Mouse (Mus musculus) liver, postnatal 0 days (tissue): ENCODE measurements around the gene Shroom3. TPM values are rescaled to one million over a fixed set of nuclear protein-coding genes. Genes with fewer than 3 reads are reported as not detected.

Experiments used
- ATAC-seq: fragments of 200-750 bp; cut with Nextera tagmentation; 2 replicates; pipeline ENCODE4 v1.8.0; 2017; ENCODE audit warnings: mild to moderate bottlenecking, moderate library complexity
- DNase-seq: peaks from one replicate; pipeline ENCODE4 v3.0.0-alpha.2; 2016
- H3K27ac ChIP-seq: fragments of 300-500 bp; sonication (generic); 2 replicates; pipeline ENCODE4 v1.5.1; 2014; ENCODE audit warnings: antibody characterized with exemption, moderate library complexity, mild to moderate bottlenecking, low read depth
- H3K27me3 ChIP-seq: fragments of 300-500 bp; sonication (generic); 2 replicates; pipeline ENCODE4 v1.6.1; 2014; ENCODE audit warnings: low read length, control low read depth, mixed read lengths; ENCODE audit not compliant: insufficient read depth
- H3K36me3 ChIP-seq: fragments of 300-500 bp; sonication (generic); replicated peaks from 2 replicates; pipeline ENCODE4 v1.6.1; 2014; ENCODE audit warnings: mild to moderate bottlenecking, control low read depth, low read length, moderate library complexity, mixed read lengths; ENCODE audit not compliant: insufficient read depth
- H3K4me1 ChIP-seq: fragments of 300-500 bp; sonication (generic); 2 replicates; pipeline ENCODE4 v1.6.1; 2014; ENCODE audit warnings: antibody characterized with exemption, mild to moderate bottlenecking, control low read depth; ENCODE audit not compliant: insufficient read depth
- H3K4me2 ChIP-seq: fragments of 300-500 bp; sonication (generic); 2 replicates; pipeline ENCODE4 v1.6.1; 2014; ENCODE audit warnings: low read depth, mild to moderate bottlenecking, low read length, moderate library complexity, mixed read lengths
- H3K4me3 ChIP-seq: fragments of 300-500 bp; sonication (generic); 2 replicates; pipeline ENCODE4 v1.5.1; 2014; ENCODE audit warnings: low read depth, low read length
- H3K9ac ChIP-seq: fragments of 300-500 bp; sonication (generic); replicated peaks from 2 replicates; pipeline ENCODE4 v1.6.1; 2014; ENCODE audit warnings: mild to moderate bottlenecking, moderate library complexity
- H3K9me3 ChIP-seq: fragments of 300-500 bp; sonication (generic); 2 replicates; pipeline ENCODE4 v1.6.1; 2016; ENCODE audit warnings: mild to moderate bottlenecking, control low read depth, low read length, mixed read lengths
- CTCF ChIP-seq: sonication (generic); IDR thresholded peaks from 2 replicates; pipeline ENCODE4 v1.5.1; 2016; ENCODE audit warnings: antibody characterized with exemption, low read depth
- EP300 ChIP-seq: IDR thresholded peaks from 2 replicates; pipeline ENCODE4 v1.6.1; 2016; ENCODE audit warnings: antibody characterized with exemption, low read depth, mild to moderate bottlenecking
- WGBS: fragments of 180-500 bp; shearing (Covaris S2); extraction: QIAGEN DNeasy Blood & Tissue Kit; methylation state at CpG from one replicate; pipeline ENCODE4 v1.1.7; 2014; ENCODE audit not compliant: insufficient replicate concordance; 5-methylcytosine and 5-hydroxymethylcytosine counted together
- polyA plus RNA-seq: library from polyadenylated mRNA; unstranded; fragments of >200 nt; fragmentation: Nextera tagmentation; extraction: Ambion mirVana; gene quantifications from 2 replicates; pipeline ENCODE4 v1.2.1, GENCODE M21; 2015

Gene Shroom3
- polyA plus RNA-seq, 1 experiment from 2014 or later, result 0.96 TPM

GRCm38 (mm10) chr5:92808503-92809415 lies 125.5 kb downstream of the Shroom3 start:
- WGBS, result 12% methylated on average over 28 of the region's 28 CpGs
- DNase-seq (peak; percentile 53), ATAC-seq (peak; percentile 90)
- no peaks in the 10 kb centered on the region for H3K36me3 ChIP-seq
- H3K27me3 ChIP-seq, result no peaks in the 10 kb centered on the region
- no peaks in the 10 kb centered on the region for H3K9me3 ChIP-seq
- TF ChIP-seq CTCF, result no peak
- no peak for TF ChIP-seq EP300
- no peak overlapping the region for H3K27ac ChIP-seq
- no peak overlapping the region for H3K9ac ChIP-seq
- H3K4me1 ChIP-seq, result no peaks in the 10 kb centered on the region
- H3K4me3 ChIP-seq, result peak overlapping the region; percentile 5; the same call in 1 of the 2 replicates
- peak overlapping the region; percentile 62 for H3K4me2 ChIP-seq

GRCm38 (mm10) chr5:92809416-92809750 lies 126.1 kb downstream of the Shroom3 start:
- Histone ChIP-seq H3K9me3 (no peaks in the 10 kb centered on the region), H3K36me3 (no peaks in the 10 kb centered on the region), H3K4me3 (no peak overlapping the region), H3K4me2 (peak overlapping the region; percentile 62), H3K27me3 (no peaks in the 10 kb centered on the region), H3K4me1 (no peaks in the 10 kb centered on the region), H3K9ac (no peak overlapping the region), H3K27ac (no peak overlapping the region)
- DNase-seq, result no peak
- no peak for TF ChIP-seq CTCF
- no peak for TF ChIP-seq EP300
- 38% methylated on average over 13 of the region's 13 CpGs for WGBS
- ATAC-seq, result no peak

GRCm38 (mm10) chr5:92810922-92811533 lies 127.8 kb downstream of the Shroom3 start:
- no peaks in the 10 kb centered on the region for H3K27me3 ChIP-seq
- no peak overlapping the region for H3K4me2 ChIP-seq
- no peaks in the 10 kb centered on the region for H3K9me3 ChIP-seq
- WGBS, result 20% methylated on average over 9 of the region's 9 CpGs
- no peak overlapping the region for H3K9ac ChIP-seq
- no peaks in the 10 kb centered on the region for H3K36me3 ChIP-seq
- TF ChIP-seq CTCF (no peak), EP300 (no peak)
- ATAC-seq, result no peak
- H3K4me1 ChIP-seq, result no peaks in the 10 kb centered on the region
- H3K4me3 ChIP-seq, result no peak overlapping the region
- H3K27ac ChIP-seq, result no peak overlapping the region
- DNase-seq, result no peak

GRCm38 (mm10) chr5:92811761-92812160 lies 128.5 kb downstream of the Shroom3 start:
- H3K9ac ChIP-seq, result no peak overlapping the region
- no peaks in the 10 kb centered on the region for H3K4me1 ChIP-seq
- no peak overlapping the region for H3K4me2 ChIP-seq
- ATAC-seq (no peak), DNase-seq (no peak)
- no peaks in the 10 kb centered on the region for H3K36me3 ChIP-seq
- H3K4me3 ChIP-seq, result no peak overlapping the region
- H3K9me3 ChIP-seq, result no peaks in the 10 kb centered on the region
- no peak overlapping the region for H3K27ac ChIP-seq
- WGBS, result 62% methylated on average over 7 of the region's 7 CpGs
- TF ChIP-seq CTCF (no peak), EP300 (no peak)
- no peaks in the 10 kb centered on the region for H3K27me3 ChIP-seq

- no peak overlapping the region for H3K9ac ChIP-seq
- H3K4me2 ChIP-seq, result no peak overlapping the region
- H3K36me3 ChIP-seq, result no peaks in the 10 kb centered on the region
- DNase-seq (no peak), ATAC-seq (no peak)
- no peak overlapping the region for H3K27ac ChIP-seq
- WGBS, result 47% methylated on average over 8 of the region's 8 CpGs
- no peaks in the 10 kb centered on the region for H3K9me3 ChIP-seq
- TF ChIP-seq CTCF (no peak), EP300 (no peak)
- H3K27me3 ChIP-seq, result no peaks in the 10 kb centered on the region
- no peaks in the 10 kb centered on the region for H3K4me1 ChIP-seq
- no peak overlapping the region for H3K4me3 ChIP-seq
Observed at GRCm38 (mm10) chr5:92812936-92813335, 129.7 kb downstream of the Shroom3 start.

GRCm38 (mm10) chr5:92813562-92813961 lies 130.3 kb downstream of the Shroom3 start:
- Histone ChIP-seq H3K4me2 (no peak overlapping the region), H3K9me3 (no peaks in the 10 kb centered on the region), H3K4me1 (no peaks in the 10 kb centered on the region), H3K36me3 (no peaks in the 10 kb centered on the region), H3K27me3 (no peaks in the 10 kb centered on the region), H3K9ac (no peak overlapping the region), H3K4me3 (no peak overlapping the region), H3K27ac (no peak overlapping the region)
- 82% methylated on average over 5 of the region's 5 CpGs for WGBS
- TF ChIP-seq CTCF (no peak), EP300 (no peak)
- DNase-seq (no peak), ATAC-seq (no peak)
